ENCODE assay signal across 24 mouse cellular contexts in genomic region chr5:66505578-66505977, GRCm38 (mm10).
DNase-seq lines count a peak whose midpoint lies in the region; ATAC-seq and TF ChIP-seq lines count a peak whose summit lies in the region.
"Had no signal": no experiment of that assay in that cellular context is flagged by ENCODE, and none has a peak within 500 bp of the region (broad histone marks: within the 10 kb centered on the region; RNA-seq: fewer than 3 reads in every experiment).

No protein-coding gene starts in this region.

- H3K27ac ChIP-seq in heart, embryonic 10.5 days = no peak overlapping the region
- no peak overlapping the region for H3K27ac ChIP-seq in lung, postnatal 0 days (ENCODE audit: low read length)
- H3K27ac ChIP-seq in neural tube, embryonic 15.5 days (replicated peaks) = no peak overlapping the region
- H3K27ac ChIP-seq: embryonic facial prominence, embryonic 10.5 days; embryonic facial prominence, embryonic 12.5 days; forebrain, embryonic 13.5 days; forebrain, embryonic 15.5 days had no signal

- H3K9me3 ChIP-seq in heart, embryonic 10.5 days = no peaks in the 10 kb centered on the region
- no peaks in the 10 kb centered on the region for H3K9me3 ChIP-seq in lung, postnatal 0 days (ENCODE audit: low read length)
- H3K9me3 ChIP-seq in neural tube, embryonic 15.5 days (replicated peaks) = no peaks in the 10 kb centered on the region
- H3K9me3 ChIP-seq: embryonic facial prominence, embryonic 10.5 days; embryonic facial prominence, embryonic 12.5 days; forebrain, embryonic 13.5 days; forebrain, embryonic 15.5 days had no signal

- H3K36me3 ChIP-seq in heart, embryonic 10.5 days = no peaks in the 10 kb centered on the region
- no peaks in the 10 kb centered on the region for H3K36me3 ChIP-seq in lung, postnatal 0 days (ENCODE audit: insufficient read depth, low read length)
- no peaks in the 10 kb centered on the region for H3K36me3 ChIP-seq in neural tube, embryonic 15.5 days
- H3K36me3 ChIP-seq: embryonic facial prominence, embryonic 10.5 days; embryonic facial prominence, embryonic 12.5 days; forebrain, embryonic 15.5 days; G1E had no signal

- no peak overlapping the region for H3K4me3 ChIP-seq in heart, embryonic 10.5 days
- no peak overlapping the region for H3K4me3 ChIP-seq in lung, postnatal 0 days (ENCODE audit: low read depth, low read length)
- H3K4me3 ChIP-seq in neural tube, embryonic 15.5 days (replicated peaks) = no peak overlapping the region
- H3K4me3 ChIP-seq: embryonic facial prominence, embryonic 10.5 days; embryonic facial prominence, embryonic 12.5 days; forebrain, embryonic 13.5 days; forebrain, embryonic 15.5 days had no signal

- no peak for TF ChIP-seq CTCF in lung, postnatal 0 days (IDR thresholded peaks at IDR 0.05)

- H3K4me2 ChIP-seq in lung, postnatal 0 days (replicated peaks; ENCODE audit: low read depth, low read length) = no peak overlapping the region
- no peak overlapping the region for H3K4me2 ChIP-seq in neural tube, embryonic 15.5 days
- H3K4me2 ChIP-seq: embryonic facial prominence, embryonic 12.5 days; forebrain, embryonic 13.5 days; forebrain, embryonic 15.5 days had no signal

- no peaks in the 10 kb centered on the region for H3K27me3 ChIP-seq in heart, embryonic 10.5 days (ENCODE audit: insufficient read depth, poor library complexity, severe bottlenecking)
- no peaks in the 10 kb centered on the region for H3K27me3 ChIP-seq in lung, postnatal 0 days (replicated peaks; ENCODE audit: insufficient read depth, low read length)
- H3K27me3 ChIP-seq in neural tube, embryonic 15.5 days (replicated peaks) = no peaks in the 10 kb centered on the region
- H3K27me3 ChIP-seq: CH12.LX; embryonic facial prominence, embryonic 12.5 days; forebrain, embryonic 13.5 days; forebrain, embryonic 15.5 days; Patski had no signal

- 0 out of 2 replicates have a peak, but pooled peaks have one; percentile 38 for ATAC-seq in lung, postnatal 0 days
- 0 out of 2 replicates have a peak, but pooled peaks have one; percentile 22 for ATAC-seq in neural tube, embryonic 15.5 days (ENCODE audit: low FRiP score)
- ATAC-seq: activated CD4-positive, CD25-positive, alpha-beta regulatory T cell, adult 4 months; CD4-positive, CD25-positive, alpha-beta regulatory T cell, adult 4 months; forebrain, embryonic 13.5 days; forebrain, embryonic 15.5 days; Patski had no signal

- H3K9ac ChIP-seq in lung, postnatal 0 days (replicated peaks; ENCODE audit: low read depth) = no peak overlapping the region
- no peak overlapping the region for H3K9ac ChIP-seq in neural tube, embryonic 15.5 days (replicated peaks)
- H3K9ac ChIP-seq: embryonic facial prominence, embryonic 12.5 days; forebrain, embryonic 13.5 days; forebrain, embryonic 15.5 days had no signal

- peaks cover 39% of the 10 kb centered on the region for H3K4me1 ChIP-seq in heart, embryonic 10.5 days
- H3K4me1 ChIP-seq in lung, postnatal 0 days (ENCODE audit: insufficient read depth, low read depth, low read length) = peaks cover 25% of the 10 kb centered on the region
- H3K4me1 ChIP-seq in neural tube, embryonic 15.5 days = peaks cover 13% of the 10 kb centered on the region
- H3K4me1 ChIP-seq: forebrain, embryonic 13.5 days; forebrain, embryonic 15.5 days had no signal

- DNase-seq in heart, embryonic 10.5 days (ENCODE audit: low spot score) = peak; percentile 11
- no peak for DNase-seq in heart, adult 8-10 months (ENCODE audit: low spot score)
- DNase-seq in lung, postnatal 0 days (ENCODE audit: low spot score) = peak; percentile 24
- no peak for DNase-seq in lung, postnatal 14 days
- DNase-seq in neural tube, embryonic 10.5 days (ENCODE audit: extremely low spot score, low spot score) = no peak
- DNase-seq: adrenal gland, adult 8-10 months; adrenal gland, postnatal 14 days; adrenal gland, postnatal 36 days; B cell, adult 2 months; cerebellum, adult 11-12 months; cerebellum, adult 2 months; cerebellum, adult 9-10 months; cerebellum, postnatal 10 days; cerebellum, postnatal 25 days had no signal

- 75% methylated on average over 3 of the region's 3 CpGs for WGBS in heart, embryonic 10.5 days
- WGBS in lung, postnatal 0 days = 53% methylated on average over 3 of the region's 3 CpGs
- 94% methylated on average over 3 of the region's 3 CpGs for WGBS in neural tube, embryonic 15.5 days

- TF ChIP-seq EP300 in lung, postnatal 0 days (IDR thresholded peaks at IDR 0.05) = peak; percentile 50; the same call in 1 of the 2 replicates

Comparison
In these comparisons a context has a peak if more than half of its experiments do, and no peak if none do; other contexts are left out.
1. DNase-seq: peak in heart, embryonic 10.5 days (single experiment) and lung, postnatal 0 days (single experiment); none in heart, adult 8-10 months (single experiment), lung, postnatal 14 days (single experiment) and neural tube, embryonic 10.5 days (single experiment).